Mouse (Mus musculus): Measurements from ENCODE around the gene Atic. TPM values are rescaled to one million over a fixed set of nuclear protein-coding genes. Genes with fewer than 3 reads are reported as not detected.

Gene Atic
- 10 to 100 TPM; 56.0 to 64.2 TPM for total RNA-seq (2023)

DNA sequence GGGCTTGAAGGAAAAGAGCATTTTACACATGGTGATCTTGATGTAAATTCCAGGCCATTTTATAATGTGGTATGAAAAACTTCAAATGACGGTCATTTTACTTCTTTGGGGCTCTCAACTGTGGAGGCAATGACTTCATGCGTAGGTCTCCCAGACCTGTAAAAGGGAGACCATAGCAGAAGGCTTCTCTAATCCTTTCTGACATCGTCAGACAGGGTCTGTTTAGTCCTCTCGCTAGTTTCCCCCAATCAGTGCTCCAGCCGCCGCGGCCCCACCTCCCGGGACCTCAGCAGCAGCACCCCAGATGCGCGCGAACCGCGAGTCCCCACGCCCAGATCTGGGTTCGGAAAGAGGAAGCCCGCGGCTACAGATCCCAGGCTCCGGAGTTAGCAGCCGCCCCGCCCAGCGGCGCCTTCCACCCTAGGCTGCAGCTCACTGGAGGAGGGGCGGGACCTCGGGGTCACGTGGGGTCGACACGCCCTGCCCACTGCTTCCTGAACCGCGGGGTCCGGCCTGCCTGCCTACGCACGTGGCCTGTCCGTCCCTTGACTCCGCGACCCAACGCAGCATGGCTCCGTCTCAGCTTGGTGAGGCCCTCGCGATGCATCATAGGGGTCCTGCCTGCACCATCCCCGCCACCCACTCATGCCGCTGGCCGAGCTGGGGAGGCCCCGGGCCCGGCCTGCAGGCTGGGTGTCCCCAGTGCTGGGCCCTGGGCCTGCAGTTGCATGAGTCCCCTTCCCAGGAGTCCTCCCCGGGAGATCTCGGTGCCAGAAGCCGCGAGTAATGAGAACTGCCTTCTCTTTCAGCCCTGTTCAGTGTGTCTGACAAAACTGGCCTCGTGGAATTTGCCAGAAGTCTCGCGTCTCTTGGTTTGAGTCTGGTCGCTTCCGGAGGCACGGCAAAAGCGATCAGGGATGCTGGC, at the start of gene Atic:
Atic (plus strand) TSS at position 463 of the 925 bp plus-strand sequence.

Other genes with a start within 250 kb of the Atic start
- gene Abca12, start 142.2 kb upstream of the Atic start, total RNA-seq (2023): not detected
- 1 to 10 TPM in 1 of 2 experiments, under 1 TPM in 1; 0.59 to 3.4 TPM for gene Fn1, start 96.0 kb downstream of the Atic start, total RNA-seq (2023)